Mouse (Mus musculus) cerebellum, adult 18-20 months (tissue): ENCODE measurements at regions not wholly inside any gene's neighbourhood (a gene's known extent, or its start where the extent isn't known, plus 50 kb on each side); places are given as distances from the start of the nearest gene placed in this dataset.
A peak's percentile ranks its signal among the peaks of the same experiment; 100 is the strongest.

Experiments used
- DNase-seq, 2 experiments: peaks; one replicate each; pipeline ENCODE4 v3.0.0; 2021

- DNase-seq, result peak; percentile 40 to 62
Measured at GRCm38 (mm10) chr2:10825278-10826133, 346.4 kb upstream of the Prkcq start.

GRCm38 (mm10) chr2:10826134-10826767 lies 345.7 kb upstream of the Prkcq start:
- DNase-seq, result no peak

- DNase-seq, result no peak
Measured at GRCm38 (mm10) chr2:10839976-10840375, 331.9 kb upstream of the Prkcq start.

- no peak for DNase-seq
Measured at GRCm38 (mm10) chr2:10861654-10862292, 310.1 kb upstream of the Prkcq start.

GRCm38 (mm10) chr2:10864451-10864850 lies 307.5 kb upstream of the Prkcq start:
- DNase-seq, result no peak

- DNase-seq, result no peak
Measured at GRCm38 (mm10) chr2:10874303-10874702, 297.6 kb upstream of the Prkcq start.

- no peak for DNase-seq
Measured at GRCm38 (mm10) chr2:10901926-10902325, 270.0 kb upstream of the Prkcq start.

- DNase-seq, result no peak
Measured at GRCm38 (mm10) chr2:10919955-10920354, 252.0 kb upstream of the Prkcq start.

GRCm38 (mm10) chr2:10920686-10921485 lies 251.0 kb upstream of the Prkcq start:
- DNase-seq, result no peak

- DNase-seq, result no peak
Measured at GRCm38 (mm10) chr2:10921486-10922450, 250.1 kb upstream of the Prkcq start.

GRCm38 (mm10) chr2:10923984-10924383 lies 247.9 kb upstream of the Prkcq start:
- DNase-seq, result no peak

GRCm38 (mm10) chr2:10925361-10925760 lies 246.5 kb upstream of the Prkcq start:
- no peak for DNase-seq

GRCm38 (mm10) chr2:10937405-10937804 lies 234.5 kb upstream of the Prkcq start:
- DNase-seq, result no peak

- DNase-seq, result no peak
Measured at GRCm38 (mm10) chr2:10965224-10965623, 206.7 kb upstream of the Prkcq start.

- DNase-seq, result no peak
Measured at GRCm38 (mm10) chr2:10966891-10967290, 205.0 kb upstream of the Prkcq start.

- no peak for DNase-seq
Measured at GRCm38 (mm10) chr2:10969111-10969689, 202.7 kb upstream of the Prkcq start.

GRCm38 (mm10) chr2:10972051-10972450 lies 199.9 kb upstream of the Prkcq start:
- no peak for DNase-seq

- no peak for DNase-seq
Measured at GRCm38 (mm10) chr2:10978772-10979171, 193.1 kb upstream of the Prkcq start.

- no peak for DNase-seq
Measured at GRCm38 (mm10) chr2:10986101-10986500, 185.8 kb upstream of the Prkcq start.

- no peak for DNase-seq
Measured at GRCm38 (mm10) chr2:10990043-10990728, 181.7 kb upstream of the Prkcq start.

- no peak for DNase-seq
Measured at GRCm38 (mm10) chr2:10998798-10999197, 173.1 kb upstream of the Prkcq start.
